Mouse (Mus musculus) heart, postnatal 0 days (tissue): ENCODE data around the gene Itpk1.

Source experiments
- CTCF ChIP-seq: IDR thresholded peaks from 2 replicates; pipeline ENCODE4 v1.5.1; 2016; ENCODE audit warnings: antibody characterized with exemption, control low read depth, low read depth
- EP300 ChIP-seq: IDR thresholded peaks from 2 replicates; pipeline ENCODE4 v1.6.1; 2016; ENCODE audit warnings: antibody characterized with exemption, low read depth

GRCm38 (mm10) chr12:102709896-102710295 is 5.2 kb upstream of the Itpk1 start:
- no peak for TF ChIP-seq CTCF
- TF ChIP-seq EP300: no peak
